ENCODE assay signal across 8 mouse cellular contexts in the genomic region with DNA sequence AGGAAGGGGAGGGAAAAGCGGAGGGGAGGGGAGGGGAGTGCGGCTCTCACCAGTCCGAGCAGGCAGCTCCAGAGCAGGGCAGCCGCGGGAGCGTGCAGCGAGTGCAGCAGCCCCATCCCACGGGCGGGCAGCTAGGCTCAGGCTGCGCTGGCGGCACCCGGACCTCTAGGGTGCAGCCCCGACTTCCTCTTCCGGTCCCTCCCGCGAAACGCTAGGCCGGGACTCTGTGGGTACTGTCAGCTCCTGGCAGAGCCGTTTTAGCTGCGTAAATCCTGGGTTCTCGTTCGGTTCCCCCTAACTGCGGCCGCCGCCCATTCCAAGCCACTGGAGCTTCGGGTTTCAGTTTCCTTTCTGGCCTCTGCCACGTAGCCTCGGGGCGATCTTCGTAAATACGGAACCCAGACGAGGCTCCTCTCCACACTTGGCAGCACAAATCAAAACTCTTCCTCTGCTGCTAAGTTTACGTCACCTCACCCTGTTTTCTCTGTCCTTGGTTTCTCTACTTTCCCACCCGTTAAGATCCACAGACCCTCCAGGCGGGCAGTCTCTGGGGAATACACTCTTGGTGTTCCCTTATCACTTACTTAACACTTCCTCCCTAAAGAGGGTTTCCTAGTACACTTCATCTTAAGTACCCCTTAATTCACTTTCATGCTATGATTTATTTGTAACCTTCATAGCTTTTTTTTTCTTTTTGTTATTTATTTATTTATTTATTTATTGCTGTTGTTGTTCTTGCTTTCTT. TPM values are rescaled to one million over a fixed set of nuclear protein-coding genes. Genes with fewer than 3 reads are reported as not detected.
DNase-seq lines count a peak whose midpoint lies in the region; ATAC-seq and TF ChIP-seq lines count a peak whose summit lies in the region.

Gene Sppl2a (minus strand): TSS at position 339 of the 745 bp plus-strand sequence.

- H3K9me3 ChIP-seq in G1E (replicated peaks): no peaks in the 10 kb centered on the region
- H3K9me3 ChIP-seq in forebrain, embryonic 16.5 days (ENCODE audit: control insufficient read depth, low read length): no peaks in the 10 kb centered on the region
- no peaks in the 10 kb centered on the region for H3K9me3 ChIP-seq in lung, embryonic 14.5 days (ENCODE audit: low read depth, low read length)

- peaks cover 22% of the 10 kb centered on the region for H3K4me1 ChIP-seq in G1E (ENCODE audit: insufficient read depth, low read depth, low read length)
- H3K4me1 ChIP-seq in forebrain, embryonic 16.5 days (replicated peaks; ENCODE audit: control insufficient read depth, insufficient read depth, low read length): peaks cover 7% of the 10 kb centered on the region
- H3K4me1 ChIP-seq in lung, embryonic 14.5 days (ENCODE audit: insufficient read depth): peaks cover 4% of the 10 kb centered on the region; the same call in 1 of the 2 replicates
- H3K4me1 ChIP-seq in olfactory bulb, adult 2 months (ENCODE audit: control insufficient read depth, insufficient read depth, low read length): no peaks in the 10 kb centered on the region
- H3K4me1 ChIP-seq in thymus, adult 2 months (replicated peaks; ENCODE audit: control insufficient read depth, insufficient read depth, low read length): no peaks in the 10 kb centered on the region

- peak; percentile 65 for TF ChIP-seq POLR2A in olfactory bulb, adult 2 months (IDR thresholded peaks at IDR 0.05; ENCODE audit: insufficient read depth, low read depth, low read length)
- TF ChIP-seq POLR2A in thymus, adult 2 months (IDR thresholded peaks at IDR 0.05; ENCODE audit: control insufficient read depth, extremely low read depth, insufficient read depth, low read length, poor library complexity): peak; percentile 69; the same call in 1 of the 2 replicates

- intact Hi-C loops in heart, postnatal 36 days (cut with DNase I): loop anchor here (1.0 to 10.0 kb wide), 5 partner anchors 16 to 1258 kb away; partner anchors contain the start of genes Ciao1, Eid1 and Tmem127

- under 1% methylated on average over 35 of the region's 35 CpGs for WGBS in forebrain, embryonic 16.5 days
- under 1% methylated on average over 35 of the region's 35 CpGs for WGBS in lung, embryonic 14.5 days
- under 1% methylated on average over 35 of the region's 35 CpGs for WGBS in olfactory bulb, adult 2 months
- under 1% methylated on average over 26 of the region's 35 CpGs for WGBS in thymus, adult 2 months

- H3K4me3 ChIP-seq in G1E (ENCODE audit: low read depth, low read length): peak within 1 kb of the TSS; percentile 92
- H3K4me3 ChIP-seq in forebrain, embryonic 16.5 days (replicated peaks; ENCODE audit: low read length): peak within 1 kb of the TSS; percentile 70
- peak within 1 kb of the TSS; percentile 89 for H3K4me3 ChIP-seq in layer of hippocampus, adult 2 months
- peak within 1 kb of the TSS; percentile 62 for H3K4me3 ChIP-seq in lung, embryonic 14.5 days (ENCODE audit: low read depth, low read length)
- peak within 1 kb of the TSS; percentile 50 for H3K4me3 ChIP-seq in olfactory bulb, adult 2 months (ENCODE audit: insufficient read depth, low read depth, low read length)
- peak within 1 kb of the TSS; percentile 97 for H3K4me3 ChIP-seq in thymus, adult 2 months (ENCODE audit: control insufficient read depth, insufficient read depth, low read length)

- peak within 1 kb of the TSS; percentile 77 for H3K9ac ChIP-seq in forebrain, embryonic 16.5 days (replicated peaks; ENCODE audit: low read depth, low read length)
- H3K9ac ChIP-seq in lung, embryonic 14.5 days: peak within 1 kb of the TSS; percentile 74

- peaks cover under 1% of the 10 kb centered on the region; the same call in 1 of the 2 replicates for H3K27me3 ChIP-seq in G1E (ENCODE audit: insufficient read depth, low read length)
- H3K27me3 ChIP-seq in forebrain, embryonic 16.5 days (replicated peaks; ENCODE audit: control insufficient read depth, insufficient read depth, low read length): no peaks in the 10 kb centered on the region
- no peaks in the 10 kb centered on the region for H3K27me3 ChIP-seq in lung, embryonic 14.5 days (ENCODE audit: insufficient read depth, low read length)
- no peaks in the 10 kb centered on the region for H3K27me3 ChIP-seq in thymus, adult 2 months (ENCODE audit: control insufficient read depth, insufficient read depth, low read length)

- peak within 1 kb of the TSS; percentile 65 for H3K4me2 ChIP-seq in forebrain, embryonic 16.5 days (ENCODE audit: low read length)
- peak within 1 kb of the TSS; percentile 81 for H3K4me2 ChIP-seq in lung, embryonic 14.5 days

- ATAC-seq in G1E (ENCODE audit: extremely low read depth, insufficient number of reproducible peaks, low FRiP score, poor library complexity, severe bottlenecking): peak; percentile 92
- ATAC-seq in forebrain, embryonic 16.5 days: peak; percentile 100
- peak; percentile 100 for ATAC-seq in lung, embryonic 14.5 days (ENCODE audit: insufficient read depth)

- DNase-seq in G1E (ENCODE audit: low spot score): peak; percentile 80
- peak; percentile 88 to 90 for DNase-seq in cerebellum, adult 18-20 months
- DNase-seq in heart, postnatal 36 days: peak; percentile 87 to 91
- DNase-seq in layer of hippocampus, adult 2 months (ENCODE audit: low spot score in 2 of 2): peak; percentile 88 to 90
- peak; percentile 94 for DNase-seq in lung, embryonic 14.5 days
- peak; percentile 86 for DNase-seq in thymus, adult 2 months

- H3K36me3 ChIP-seq in G1E (replicated peaks): peaks cover 18% of the 10 kb centered on the region
- no peaks in the 10 kb centered on the region for H3K36me3 ChIP-seq in forebrain, embryonic 16.5 days (ENCODE audit: control insufficient read depth, insufficient read depth)
- H3K36me3 ChIP-seq in lung, embryonic 14.5 days (ENCODE audit: insufficient read depth): no peaks in the 10 kb centered on the region
- H3K36me3 ChIP-seq in thymus, adult 2 months (ENCODE audit: control insufficient read depth, insufficient read depth, low read length): no peaks in the 10 kb centered on the region

- H3K27ac ChIP-seq in forebrain, embryonic 16.5 days (ENCODE audit: low read length): peak within 1 kb of the TSS; percentile 93
- H3K27ac ChIP-seq in layer of hippocampus, adult 2 months: peak within 1 kb of the TSS; percentile 99
- peak within 1 kb of the TSS; percentile 98 for H3K27ac ChIP-seq in lung, embryonic 14.5 days (ENCODE audit: low read depth)
- H3K27ac ChIP-seq in olfactory bulb, adult 2 months (ENCODE audit: insufficient read depth, low read depth, low read length): peak within 1 kb of the TSS; percentile 64
- peak within 1 kb of the TSS; percentile 71 for H3K27ac ChIP-seq in thymus, adult 2 months (ENCODE audit: control insufficient read depth, insufficient read depth, low read length)

- TF ChIP-seq CTCF in G1E (IDR thresholded peaks at IDR 0.05; ENCODE audit: low read depth, low read length): no peak
- TF ChIP-seq CTCF in layer of hippocampus, adult 2 months (conservative IDR thresholded peaks at IDR 0.05): peak; percentile 47
- no peak for TF ChIP-seq CTCF in lung, embryonic 14.5 days (IDR thresholded peaks at IDR 0.05; ENCODE audit: low read depth)
- no peak for TF ChIP-seq CTCF in olfactory bulb, adult 2 months (IDR thresholded peaks at IDR 0.05; ENCODE audit: insufficient read depth, low read depth, low read length)
- no peak for TF ChIP-seq CTCF in thymus, adult 2 months (IDR thresholded peaks at IDR 0.05; ENCODE audit: borderline replicate concordance, control insufficient read depth, extremely low read depth, insufficient read depth, low read length, poor library complexity)

RNA-seq across cellular contexts. Expression of gene Sppl2a, which starts in this region (rescaled TPM):
- total RNA-seq in G1E (2014; fragmentation: Nextera tagmentation): 63.4 and 68.4 TPM in 2 replicates
- 49.0 and 50.2 TPM in 2 replicates for total RNA-seq in G1E (2017)
- polyA plus RNA-seq in G1E (2012): 4.9 and 6.4 TPM in 2 replicates
- polyA plus RNA-seq in forebrain, embryonic 16.5 days (2015; fragmentation: Nextera tagmentation; extraction: Ambion mirVana): 50.4 and 53.9 TPM in 2 replicates
- total RNA-seq in heart, postnatal 36 days (2021): 10 to 100 TPM; 54.8 to 63.8 TPM
- 10 to 100 TPM; 28.5 to 29.1 TPM for total RNA-seq in layer of hippocampus, adult 2 months (2021)
- polyA plus RNA-seq in lung, embryonic 14.5 days (2014; fragmentation: Nextera tagmentation; extraction: Ambion mirVana): 42.7 and 46.0 TPM in 2 replicates
- 119 TPM in 1 of 2 replicates, not detected in the other for polyA plus RNA-seq in olfactory bulb, adult 2 months (2012; ENCODE audit: insufficient read depth, insufficient read length, low replicate concordance, missing spikeins)
- 23.4 and 24.3 TPM in 2 replicates for polyA plus RNA-seq in thymus, adult 2 months (2012; rRNA removed)

Comparison
In these comparisons a context has a peak if more than half of its experiments do, and no peak if none do; other contexts are left out.
1. Peak in every context shown above with its lines: DNase-seq, ATAC-seq, H3K4me3 ChIP-seq and H3K27ac ChIP-seq.